Mouse (Mus musculus) right cerebral cortex, postnatal 10 days (tissue): ENCODE data around the gene Crybb3.
"Not testable (repeated sequence)": the region's sequence is repeated elsewhere in the genome, so short reads cannot be mapped to it uniquely, and the experiment has no call there.

ENCODE experiments used
- DNase-seq, 2 experiments: peaks; one replicate each; pipeline ENCODE4 v3.0.0; 2021; ENCODE audit warnings: low spot score in 2 of 2

Crybb3 gene

DNA sequence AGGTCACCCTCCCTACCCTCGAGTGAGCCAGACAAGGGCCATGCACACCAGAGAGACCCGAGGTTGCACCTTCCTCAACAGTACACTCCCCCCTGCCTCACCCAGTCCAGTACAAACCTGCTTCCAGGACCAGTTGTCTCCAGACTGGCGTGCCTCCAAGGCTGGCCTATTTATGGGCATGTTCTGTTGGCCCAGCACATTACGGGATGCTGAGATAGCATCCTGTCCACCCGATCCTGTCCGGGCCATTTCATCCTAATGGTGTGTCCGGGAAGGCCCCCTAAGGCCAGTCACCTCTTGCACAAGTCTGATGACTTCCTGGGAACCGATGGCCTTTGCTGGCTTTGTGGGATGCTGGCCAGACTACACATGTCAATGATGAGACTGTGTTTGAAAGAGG, at the start of gene Crybb3:
Gene Crybb3, minus strand, starts transcription at position 146 of the 400 bp plus-strand sequence.
- DNase-seq, result peak; percentile 67 to 74

DNA sequence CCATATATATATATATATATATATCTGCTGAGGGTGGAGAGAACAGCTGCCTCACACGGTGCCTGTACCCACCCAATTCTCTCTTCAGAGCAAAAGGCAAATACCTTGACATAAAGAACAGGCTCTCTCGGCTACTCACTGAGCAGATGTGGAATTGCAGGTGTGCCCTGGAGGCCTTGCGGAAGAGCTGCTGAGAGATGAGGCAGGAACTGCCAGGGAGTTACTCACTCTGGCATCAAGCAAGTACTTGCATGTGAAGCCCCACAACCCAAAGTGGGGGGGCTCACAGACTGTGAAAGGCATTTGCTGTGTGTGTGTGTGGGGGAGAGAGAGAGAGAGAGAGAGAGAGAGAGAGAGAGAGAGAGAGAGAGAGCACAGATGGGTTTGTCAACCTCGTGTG, 47.0 kb upstream of the Crybb3 start:
- DNase-seq, result no peak

- peak in 1 of 2 experiments; percentile 58 for DNase-seq
Observed at GRCm38 (mm10) chr5:113126476-113126875, 45.1 kb upstream of the Crybb3 start.

GRCm38 (mm10) chr5:113123693-113124092, 42.3 kb upstream of the Crybb3 start:
- no peak for DNase-seq

DNA sequence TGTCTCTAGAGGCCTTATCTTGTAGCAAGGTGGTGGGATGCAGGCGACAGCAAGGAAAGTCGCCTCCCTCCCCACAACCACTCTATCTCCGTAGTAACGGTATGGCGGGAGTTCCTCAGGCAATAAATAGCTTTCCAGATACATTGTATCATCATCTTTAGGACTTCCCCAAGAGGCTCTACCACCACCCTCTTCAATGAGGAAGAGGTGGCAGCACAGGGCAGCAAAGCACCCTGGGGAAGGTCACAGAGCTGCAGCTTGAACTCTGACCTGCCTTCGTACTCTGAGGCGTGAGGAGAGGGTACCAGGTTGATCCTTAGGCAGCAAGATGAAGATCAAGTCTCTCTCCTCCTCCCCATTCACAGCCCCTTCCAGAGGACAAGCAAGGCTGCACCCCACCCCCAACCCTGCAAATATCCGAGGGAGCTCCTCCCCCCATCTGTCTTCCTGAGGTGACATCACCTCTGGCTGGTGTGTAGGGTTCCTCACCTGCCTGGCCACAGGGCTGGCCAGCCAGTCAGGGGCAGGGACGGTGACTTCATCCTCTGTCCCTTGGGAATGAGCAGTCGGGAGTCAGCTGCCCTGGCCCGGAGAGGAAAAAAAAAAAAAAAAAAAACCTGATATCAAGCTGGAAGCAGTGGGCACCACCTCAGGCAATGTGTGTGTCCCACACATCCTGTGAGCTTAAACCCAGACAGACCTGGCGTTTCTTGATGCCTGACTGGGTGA, 41.1 kb upstream of the Crybb3 start:
- DNase-seq, result peak in 1 of 2 experiments; percentile 45

GRCm38 (mm10) chr5:113121591-113121875, 40.1 kb upstream of the Crybb3 start:
- no peak for DNase-seq

GRCm38 (mm10) chr5:113120741-113121590, 39.6 kb upstream of the Crybb3 start:
- no peak for DNase-seq

- DNase-seq, result peak; percentile 75 to 84
Observed at GRCm38 (mm10) chr5:113119861-113120465, 38.6 kb upstream of the Crybb3 start.

GRCm38 (mm10) chr5:113119291-113119690, 37.9 kb upstream of the Crybb3 start:
- no peak for DNase-seq

DNA sequence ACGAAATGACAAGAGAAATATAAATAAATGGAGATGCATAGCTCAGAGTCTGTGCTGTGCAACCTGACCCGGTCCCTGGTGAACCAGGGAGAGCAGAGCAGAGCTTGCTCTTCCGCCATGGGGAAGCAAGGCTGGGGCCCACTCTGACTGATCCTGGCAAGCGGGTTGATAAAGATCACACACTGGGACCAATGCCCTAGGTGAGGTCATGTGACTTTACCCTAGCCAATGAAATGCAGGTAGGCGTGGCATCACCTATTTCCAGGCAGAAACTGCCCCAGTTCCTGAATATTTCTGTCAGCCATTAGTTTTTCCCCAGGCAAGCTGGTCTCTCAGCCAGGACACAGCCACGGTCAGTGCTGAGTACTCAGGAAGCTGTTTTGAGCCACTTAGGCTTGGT, 37.3 kb upstream of the Crybb3 start:
- no peak for DNase-seq

DNA sequence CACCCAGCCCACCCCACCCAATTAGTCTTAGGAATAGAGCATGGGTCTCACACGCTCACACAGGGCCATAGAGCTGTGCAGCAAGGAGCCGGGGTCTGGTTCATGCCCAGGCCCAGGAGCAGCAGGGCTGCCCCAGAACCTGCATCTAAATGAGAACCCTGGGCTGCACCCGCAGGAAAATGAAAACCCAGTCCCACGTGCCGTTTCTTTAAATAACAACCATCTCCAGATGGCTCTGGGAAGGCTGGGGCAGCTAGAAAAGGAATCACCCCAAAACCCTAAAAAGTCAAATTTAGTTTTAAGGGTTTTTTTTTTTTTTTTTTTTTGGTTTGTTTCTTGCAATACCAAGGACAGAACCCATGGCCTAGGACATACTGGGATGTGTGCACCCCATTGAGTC, 36.0 kb upstream of the Crybb3 start:
- no peak for DNase-seq

DNA sequence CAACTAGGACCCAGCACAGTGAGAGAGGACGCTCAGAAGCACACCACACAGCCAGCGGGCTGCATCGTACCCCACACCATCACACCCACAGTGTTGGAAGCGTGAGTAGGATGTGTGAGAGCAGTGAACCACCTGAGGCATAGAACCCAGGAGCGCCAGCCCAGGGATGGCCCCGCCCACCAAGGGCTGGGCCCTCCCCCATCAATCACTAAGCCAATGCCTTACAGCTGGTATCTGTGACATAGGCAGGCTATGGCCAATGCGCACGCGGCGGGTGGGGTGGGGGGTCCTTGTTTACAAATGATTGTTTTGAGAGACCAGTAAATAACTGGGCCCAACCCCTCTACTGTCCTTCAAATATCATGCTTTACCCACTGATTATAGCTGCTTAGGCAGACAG, 34.5 kb upstream of the Crybb3 start:
- DNase-seq, result no peak

- DNase-seq, result peak in 1 of 2 experiments; percentile 68
Observed at GRCm38 (mm10) chr5:113114264-113115225, 33.2 kb upstream of the Crybb3 start.

GRCm38 (mm10) chr5:113113120-113113519, 31.7 kb upstream of the Crybb3 start:
- no peak for DNase-seq

- no peak for DNase-seq
Observed at GRCm38 (mm10) chr5:113111336-113111735, 30.0 kb upstream of the Crybb3 start.

DNA sequence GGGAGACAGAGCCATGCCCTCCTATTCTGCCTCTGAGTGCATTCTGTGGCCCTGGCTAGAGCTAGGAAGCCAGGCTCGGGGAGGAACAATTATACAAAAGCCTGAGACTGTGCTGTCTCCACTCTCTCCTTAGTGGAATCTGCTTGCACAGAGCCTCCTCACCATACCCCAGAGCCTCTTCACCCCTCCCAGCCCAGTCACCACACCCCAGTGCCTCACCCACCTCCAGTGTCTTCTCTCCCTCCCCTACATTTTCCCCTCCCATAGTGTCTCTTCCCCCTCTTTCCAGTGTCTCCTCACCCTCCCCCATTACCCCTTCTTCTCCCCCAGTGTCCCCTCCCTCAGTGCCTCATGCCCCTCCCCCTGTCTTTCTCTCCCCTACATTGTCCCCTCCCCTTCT, 29.5 kb upstream of the Crybb3 start:
- no peak for DNase-seq

- not testable (repeated sequence) for DNase-seq
Observed at GRCm38 (mm10) chr5:113109651-113110050, 28.3 kb upstream of the Crybb3 start.

- DNase-seq, result no peak
Observed at GRCm38 (mm10) chr5:113108165-113108764, 26.9 kb upstream of the Crybb3 start.

DNA sequence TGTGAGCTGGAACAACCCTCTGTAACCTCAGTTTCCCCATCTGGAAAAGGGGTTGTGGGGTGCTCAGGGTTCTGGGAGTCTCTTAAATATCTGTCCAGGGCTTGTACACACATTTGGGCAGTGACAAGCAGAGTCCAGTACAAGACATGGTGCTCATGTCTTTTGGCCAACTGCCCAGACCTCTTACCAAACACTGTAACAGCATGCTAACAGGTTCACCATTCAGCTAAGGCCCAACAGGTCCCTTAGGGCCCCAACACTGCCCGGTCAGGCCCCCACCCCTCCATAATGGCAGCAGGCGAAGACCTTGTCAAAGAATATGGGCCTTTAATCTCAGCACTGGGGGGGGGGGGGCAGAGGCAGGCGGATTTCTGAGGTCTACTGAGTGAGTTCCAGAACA, 26.3 kb upstream of the Crybb3 start:
- no peak for DNase-seq

DNA sequence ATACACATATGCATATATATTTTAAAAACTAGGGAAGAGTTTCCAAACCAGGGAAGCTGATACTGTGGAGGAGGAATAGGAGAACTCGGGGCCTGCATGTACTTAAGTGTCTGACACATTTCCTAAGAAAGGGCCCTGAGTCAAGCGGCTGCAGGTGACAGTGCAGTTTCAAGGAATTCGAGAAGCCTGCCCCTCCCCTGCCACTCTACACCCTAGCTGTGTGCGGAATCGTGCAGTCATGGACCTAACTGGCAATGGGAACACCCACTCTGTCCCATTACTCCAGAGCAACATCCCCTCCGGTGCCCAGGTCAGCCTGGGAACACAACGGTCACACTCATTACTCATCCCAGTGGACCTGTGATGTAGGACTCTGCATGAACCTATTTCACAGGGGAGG, 25.2 kb upstream of the Crybb3 start:
- DNase-seq, result no peak

DNA sequence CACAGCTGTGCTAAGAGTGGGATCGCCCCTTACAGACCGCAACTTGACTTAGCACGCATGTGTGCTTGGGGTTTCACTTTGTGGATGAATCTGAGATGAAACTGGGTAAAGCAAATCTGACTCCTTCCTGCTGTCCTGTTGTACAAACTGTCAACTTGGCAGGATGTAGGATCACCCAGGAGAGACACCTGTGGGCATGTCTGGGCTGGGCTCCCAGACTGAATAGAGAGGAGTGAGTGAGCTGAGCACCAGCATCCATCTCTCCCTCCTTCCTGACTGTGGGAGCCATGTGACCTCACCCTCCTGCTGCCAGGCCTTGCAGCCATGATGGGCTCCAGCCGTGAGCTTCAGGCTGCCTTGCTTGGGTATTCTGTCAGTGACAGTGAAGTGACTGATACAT, 24.1 kb upstream of the Crybb3 start:
- DNase-seq, result no peak
